Mouse (Mus musculus) layer of hippocampus, adult 8-10 months (tissue): ENCODE results near the gene Polr3h. TPM values are rescaled to one million over a fixed set of nuclear protein-coding genes. Genes with fewer than 3 reads are reported as not detected.

Experiments
- DNase-seq, 2 experiments: peaks; one replicate each; pipeline ENCODE4 v3.0.0; 2022; ENCODE audit warnings: low spot score in 2 of 2
- total RNA-seq, 4 experiments: library from RNA; stranded (reverse); gene quantifications; 2 replicates each; pipeline ENCODE4 v1.2.4; 2022

The Polr3h gene
- total RNA-seq, 4 experiments from 2014 or later = 39.5 to 50.1 (median 47.8) TPM

GRCm38 (mm10) chr15:81847161-81847560, 78.9 kb downstream of the Polr3h start:
- no peak for DNase-seq

GRCm38 (mm10) chr15:81846755-81847154, 79.3 kb downstream of the Polr3h start:
- no peak for DNase-seq

- no peak for DNase-seq
Measured at GRCm38 (mm10) chr15:81845724-81846123, 80.3 kb downstream of the Polr3h start.

- no peak for DNase-seq
Measured at GRCm38 (mm10) chr15:81845033-81845625, 80.9 kb downstream of the Polr3h start.

GRCm38 (mm10) chr15:81842275-81842674, 83.8 kb downstream of the Polr3h start:
- no peak for DNase-seq

- DNase-seq = no peak
Measured at GRCm38 (mm10) chr15:81840306-81840705, 85.7 kb downstream of the Polr3h start.

- DNase-seq = peak; percentile 81 to 83
Measured at GRCm38 (mm10) chr15:81839634-81840033, 86.4 kb downstream of the Polr3h start.

GRCm38 (mm10) chr15:81838554-81839235, 87.3 kb downstream of the Polr3h start:
- no peak for DNase-seq

Other genes with a start within 250 kb of the Polr3h start
- gene Chadl, start 229.0 kb downstream of the Polr3h start, total RNA-seq = 10 to 100 TPM in 3 of 4 experiments, 1 to 10 TPM in 1; 9.9 to 14.4 (median 10.6) TPM
- 100 to 1,000 TPM; 123 to 147 (median 135) TPM for gene Zc3h7b, start 181.2 kb downstream of the Polr3h start, total RNA-seq
- gene Rangap1, start 180.7 kb downstream of the Polr3h start, total RNA-seq = 100 to 1,000 TPM; 157 to 176 (median 168) TPM
- gene Tef, start 123.8 kb downstream of the Polr3h start, total RNA-seq = 100 to 1,000 TPM; 227 to 350 (median 284) TPM
- gene Tob2, start 67.4 kb downstream of the Polr3h start, total RNA-seq = 10 to 100 TPM; 24.8 to 39.6 (median 30.6) TPM
- gene Phf5a, start 54.3 kb downstream of the Polr3h start, total RNA-seq = 10 to 100 TPM; 35.7 to 44.3 (median 36.7) TPM
- 100 to 1,000 TPM; 456 to 502 (median 473) TPM for gene Aco2, start 53.9 kb downstream of the Polr3h start, total RNA-seq
- gene Csdc2, start 10.5 kb upstream of the Polr3h start, total RNA-seq = 10 to 100 TPM; 63.2 to 67.4 (median 65.9) TPM
- gene Pmm1, start 34.7 kb upstream of the Polr3h start, total RNA-seq = 100 to 1,000 TPM; 190 to 206 (median 199) TPM
- not detected for gene 1700029P11Rik, start 54.3 kb upstream of the Polr3h start, total RNA-seq
- gene Xrcc6, start 61.6 kb upstream of the Polr3h start, total RNA-seq = 10 to 100 TPM; 27.4 to 35.4 (median 28.9) TPM
- 100 to 1,000 TPM in 2 of 4 experiments, 10 to 100 TPM in 2; 90.4 to 112 (median 101) TPM for gene Desi1, start 107.6 kb upstream of the Polr3h start, total RNA-seq
- gene Snu13, start 121.4 kb upstream of the Polr3h start, total RNA-seq = 100 to 1,000 TPM in 3 of 4 experiments, 10 to 100 TPM in 1; 98.4 to 120 (median 115) TPM
- not detected for gene 4930407I10Rik, start 132.9 kb upstream of the Polr3h start, total RNA-seq
- under 1 TPM; 0.35 to 0.87 (median 0.66) TPM for gene Mei1, start 143.8 kb upstream of the Polr3h start, total RNA-seq
- 10 to 100 TPM; 10.4 to 14.3 (median 13.0) TPM for gene Ccdc134, start 201.7 kb upstream of the Polr3h start, total RNA-seq
- 100 to 1,000 TPM; 175 to 214 (median 189) TPM for gene Srebf2, start 220.9 kb upstream of the Polr3h start, total RNA-seq